Mouse (Mus musculus): Measurements from ENCODE around the gene Dglucy.

The Dglucy gene

GRCm38 (mm10) chr12:100778934-100779865 is at the start of gene Dglucy:
TSS of gene Dglucy (plus strand) at chr12:100779057.
- Histone ChIP-seq H3K4me1 (replicated peaks; ENCODE audit: low read depth, low read length) (peaks cover 41% of the 10 kb centered on the region), H3K4me3 (replicated peaks; ENCODE audit: low read length) (peak within 1 kb of the TSS; percentile 70), H3K27me3 (ENCODE audit: insufficient read depth, low read length) (peaks cover 13% of the 10 kb centered on the region), H3K36me3 (ENCODE audit: insufficient read depth, low read length) (no peaks in the 10 kb centered on the region), H3K9me3 (ENCODE audit: low read length) (no peaks in the 10 kb centered on the region)
- TF ChIP-seq POU5F1 (IDR thresholded peaks at IDR 0.05; ENCODE audit: borderline replicate concordance, low read length) (no peak), NANOG (IDR thresholded peaks at IDR 0.05; ENCODE audit: borderline replicate concordance, low read length) (no peak), CTCF (conservative IDR thresholded peaks at IDR 0.05; ENCODE audit: low read length) (no peak)

GRCm38 (mm10) chr12:100735156-100735555 is 43.7 kb upstream of the Dglucy start:
- Histone ChIP-seq H3K36me3 (ENCODE audit: insufficient read depth, low read length) (no peaks in the 10 kb centered on the region), H3K4me3 (replicated peaks; ENCODE audit: low read length) (no peak overlapping the region), H3K9me3 (ENCODE audit: low read length) (no peaks in the 10 kb centered on the region), H3K4me1 (replicated peaks; ENCODE audit: low read depth, low read length) (no peaks in the 10 kb centered on the region; the same call in 1 of the 2 replicates), H3K27me3 (ENCODE audit: insufficient read depth, low read length) (peaks cover 17% of the 10 kb centered on the region)
- TF ChIP-seq NANOG (IDR thresholded peaks at IDR 0.05; ENCODE audit: borderline replicate concordance, low read length) (no peak), CTCF (conservative IDR thresholded peaks at IDR 0.05; ENCODE audit: low read length) (no peak), POU5F1 (IDR thresholded peaks at IDR 0.05; ENCODE audit: borderline replicate concordance, low read length) (no peak)

- H3K4me1 ChIP-seq (replicated peaks; ENCODE audit: low read depth, low read length), result no peaks in the 10 kb centered on the region; the same call in 1 of the 2 replicates
- TF ChIP-seq NANOG (IDR thresholded peaks at IDR 0.05; ENCODE audit: borderline replicate concordance, low read length) (no peak), CTCF (conservative IDR thresholded peaks at IDR 0.05; ENCODE audit: low read length) (no peak), POU5F1 (IDR thresholded peaks at IDR 0.05; ENCODE audit: borderline replicate concordance, low read length) (no peak)
- no peak overlapping the region for H3K4me3 ChIP-seq (replicated peaks; ENCODE audit: low read length)
Measured at GRCm38 (mm10) chr12:100735581-100735980, 43.3 kb upstream of the Dglucy start.

DNA sequence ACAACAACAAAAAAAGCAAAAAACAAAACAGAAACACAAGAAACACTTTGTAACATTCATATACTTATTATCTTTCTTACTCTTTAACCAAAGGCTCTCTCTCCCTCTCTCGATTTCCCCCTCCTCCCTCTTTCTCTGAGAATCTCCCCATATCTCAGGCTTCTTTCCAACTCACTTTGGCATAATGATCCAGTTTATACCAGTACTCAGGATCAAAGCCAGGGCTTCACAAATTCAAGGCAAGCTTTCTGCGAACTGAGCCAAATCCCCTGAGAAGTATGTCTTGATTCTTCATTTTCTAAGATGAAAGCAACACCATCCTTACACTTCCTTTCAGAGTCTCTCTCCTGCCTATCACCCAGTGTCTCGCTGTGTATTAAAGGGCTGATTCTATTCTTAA is 40.4 kb upstream of the Dglucy start:
- Histone ChIP-seq H3K36me3 (ENCODE audit: insufficient read depth, low read length) (no peaks in the 10 kb centered on the region), H3K4me1 (replicated peaks; ENCODE audit: low read depth, low read length) (no peaks in the 10 kb centered on the region), H3K27me3 (ENCODE audit: insufficient read depth, low read length) (no peaks in the 10 kb centered on the region), H3K4me3 (replicated peaks; ENCODE audit: low read length) (no peak overlapping the region), H3K9me3 (ENCODE audit: low read length) (no peaks in the 10 kb centered on the region)
- no peak for TF ChIP-seq POU5F1 (IDR thresholded peaks at IDR 0.05; ENCODE audit: borderline replicate concordance, low read length)
- no peak for TF ChIP-seq CTCF (conservative IDR thresholded peaks at IDR 0.05; ENCODE audit: low read length)
- no peak for TF ChIP-seq NANOG (IDR thresholded peaks at IDR 0.05; ENCODE audit: borderline replicate concordance, low read length)

More at GRCm38 (mm10) chr12:100735581-100735980, 43.3 kb upstream of the Dglucy start:
- Histone ChIP-seq H3K36me3 (ENCODE audit: insufficient read depth, low read length) (no peaks in the 10 kb centered on the region), H3K27me3 (ENCODE audit: insufficient read depth, low read length) (peaks cover 14% of the 10 kb centered on the region), H3K9me3 (ENCODE audit: low read length) (no peaks in the 10 kb centered on the region)

GRCm38 (mm10) chr12:100739011-100739570 is 39.8 kb upstream of the Dglucy start:
- H3K9me3 ChIP-seq (ENCODE audit: low read length), result no peaks in the 10 kb centered on the region
- H3K4me1 ChIP-seq (replicated peaks; ENCODE audit: low read depth, low read length), result no peaks in the 10 kb centered on the region
- TF ChIP-seq POU5F1 (IDR thresholded peaks at IDR 0.05; ENCODE audit: borderline replicate concordance, low read length) (no peak), CTCF (conservative IDR thresholded peaks at IDR 0.05; ENCODE audit: low read length) (no peak), NANOG (IDR thresholded peaks at IDR 0.05; ENCODE audit: borderline replicate concordance, low read length) (no peak)

DNA sequence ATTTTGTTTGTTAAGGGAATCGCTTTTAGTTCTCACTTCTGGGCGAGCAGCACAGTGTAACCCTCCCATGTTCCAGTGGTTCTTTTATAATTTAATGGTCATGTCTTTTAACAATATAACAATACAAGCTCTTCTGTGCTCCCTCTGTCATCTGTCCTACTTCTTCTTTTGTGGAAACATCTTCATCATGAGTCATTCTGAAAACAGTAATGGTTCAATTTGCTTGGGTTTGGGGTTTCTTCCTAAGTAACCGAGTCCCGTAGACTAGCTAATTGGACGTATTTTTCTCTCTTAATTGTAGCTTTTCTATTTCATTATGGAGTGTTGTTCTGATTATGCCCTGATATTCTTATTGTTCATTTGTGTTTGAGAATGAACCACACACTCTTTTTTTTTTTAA is 38.5 kb upstream of the Dglucy start:
- Histone ChIP-seq H3K9me3 (ENCODE audit: low read length) (no peaks in the 10 kb centered on the region), H3K36me3 (ENCODE audit: insufficient read depth, low read length) (no peaks in the 10 kb centered on the region), H3K4me1 (replicated peaks; ENCODE audit: low read depth, low read length) (no peaks in the 10 kb centered on the region), H3K4me3 (replicated peaks; ENCODE audit: low read length) (no peak overlapping the region), H3K27me3 (ENCODE audit: insufficient read depth, low read length) (no peaks in the 10 kb centered on the region)
- TF ChIP-seq NANOG (IDR thresholded peaks at IDR 0.05; ENCODE audit: borderline replicate concordance, low read length), result no peak
- TF ChIP-seq CTCF (conservative IDR thresholded peaks at IDR 0.05; ENCODE audit: low read length), result no peak
- no peak for TF ChIP-seq POU5F1 (IDR thresholded peaks at IDR 0.05; ENCODE audit: borderline replicate concordance, low read length)

More at GRCm38 (mm10) chr12:100739011-100739570, 39.8 kb upstream of the Dglucy start:
- Histone ChIP-seq H3K36me3 (ENCODE audit: insufficient read depth, low read length) (no peaks in the 10 kb centered on the region), H3K27me3 (ENCODE audit: insufficient read depth, low read length) (no peaks in the 10 kb centered on the region), H3K4me3 (replicated peaks; ENCODE audit: low read length) (no peak overlapping the region)

- Histone ChIP-seq H3K4me3 (replicated peaks; ENCODE audit: low read length) (no peak overlapping the region), H3K4me1 (replicated peaks; ENCODE audit: low read depth, low read length) (no peaks in the 10 kb centered on the region), H3K36me3 (ENCODE audit: insufficient read depth, low read length) (no peaks in the 10 kb centered on the region), H3K27me3 (ENCODE audit: insufficient read depth, low read length) (0 out of 2 replicates have a peak, but pooled peaks cover 2% of the 10 kb centered on the region), H3K9me3 (ENCODE audit: low read length) (no peaks in the 10 kb centered on the region)
- no peak for TF ChIP-seq NANOG (IDR thresholded peaks at IDR 0.05; ENCODE audit: borderline replicate concordance, low read length)
Measured at GRCm38 (mm10) chr12:100742468-100742867, 36.4 kb upstream of the Dglucy start.

DNA sequence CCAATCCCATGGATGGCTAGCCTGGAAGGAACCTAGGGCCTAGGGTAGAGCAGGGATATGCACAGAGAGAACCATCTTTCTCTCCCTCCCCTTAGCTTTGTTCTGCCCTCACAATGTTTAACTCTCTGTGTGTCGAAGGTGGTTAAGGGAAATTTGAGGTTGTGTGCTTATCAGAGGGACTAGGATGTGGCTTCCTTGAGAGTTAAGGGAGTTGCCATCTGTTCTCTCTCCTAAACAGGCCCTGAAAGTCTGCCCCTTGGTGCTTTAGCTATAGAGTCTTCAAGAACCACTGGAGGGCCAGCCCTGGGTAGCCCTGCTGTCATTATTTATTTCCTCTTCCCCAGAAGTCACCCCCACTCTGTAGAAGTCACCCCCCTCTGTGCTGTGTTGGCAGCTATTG is 25.9 kb upstream of the Dglucy start:
- no peaks in the 10 kb centered on the region for H3K9me3 ChIP-seq (ENCODE audit: low read length)
- no peaks in the 10 kb centered on the region for H3K27me3 ChIP-seq (ENCODE audit: insufficient read depth, low read length)
- H3K4me3 ChIP-seq (replicated peaks; ENCODE audit: low read length), result no peak overlapping the region
- peaks cover 21% of the 10 kb centered on the region for H3K4me1 ChIP-seq (replicated peaks; ENCODE audit: low read depth, low read length)
- no peaks in the 10 kb centered on the region for H3K36me3 ChIP-seq (ENCODE audit: insufficient read depth, low read length)
- no peak for TF ChIP-seq CTCF (conservative IDR thresholded peaks at IDR 0.05; ENCODE audit: low read length)
- no peak for TF ChIP-seq NANOG (IDR thresholded peaks at IDR 0.05; ENCODE audit: borderline replicate concordance, low read length)
- TF ChIP-seq POU5F1 (IDR thresholded peaks at IDR 0.05; ENCODE audit: borderline replicate concordance, low read length), result no peak
